Mouse (Mus musculus) ovary, adult 10 weeks (tissue): ENCODE measurements around the gene Pla1a. TPM values are rescaled to one million over a fixed set of nuclear protein-coding genes. Genes with fewer than 3 reads are reported as not detected.

Experiments used
- polyA plus RNA-seq: library from polyadenylated mRNA; stranded (reverse); fragments of 350-450 nt; fragmentation: Illumina TruSeq; extraction: RNeasy Lipid Tissue Mini Kit (QIAGEN cat#74804); gene quantifications from one replicate; pipeline ENCODE4 v1.2.3, GENCODE M21; 2014

Pla1a gene
- polyA plus RNA-seq = 2.7 TPM

DNA sequence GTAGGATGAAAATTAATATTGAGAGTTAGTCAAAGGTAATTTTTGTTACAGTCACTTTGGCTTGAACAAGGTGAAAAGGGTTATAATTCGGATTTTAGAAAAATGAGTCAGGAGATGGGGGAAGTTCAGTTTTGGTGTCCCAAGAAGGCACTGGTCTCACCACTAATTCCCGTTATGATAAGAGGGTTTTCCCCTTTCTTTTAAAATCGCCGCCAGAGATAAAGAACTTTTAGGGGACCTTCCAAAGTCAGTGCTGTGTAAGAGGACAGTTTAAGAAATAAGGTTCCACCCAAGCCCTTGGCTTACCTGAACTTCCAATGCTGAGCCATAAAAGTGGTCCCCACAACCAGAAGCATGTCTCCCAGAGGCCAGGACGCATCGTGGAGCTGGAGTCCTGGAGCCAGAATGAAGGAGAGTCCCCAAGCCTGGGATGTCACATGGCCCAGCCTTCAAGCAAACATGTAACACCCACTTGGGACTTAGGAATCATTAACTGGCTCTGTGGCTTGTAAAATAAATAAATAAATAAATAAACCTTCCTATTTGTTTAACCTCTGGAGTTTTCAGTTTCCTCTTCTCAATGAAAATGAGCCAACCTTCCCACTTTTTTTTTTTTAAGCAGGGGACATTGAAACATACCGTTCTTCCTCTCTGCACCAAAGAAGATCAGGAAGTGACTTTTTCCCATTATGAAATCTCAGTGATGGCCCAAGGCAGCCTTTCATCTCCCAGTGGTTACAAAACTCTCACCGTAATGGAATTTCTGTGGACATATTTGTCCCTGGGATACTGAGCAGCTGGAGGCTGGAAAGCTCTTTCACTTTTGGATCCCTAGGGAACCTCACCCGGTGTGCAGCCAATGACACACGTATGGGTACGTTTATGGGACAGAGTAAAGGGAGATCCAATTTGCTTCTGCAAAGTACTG lies at the start of gene Pla1a:
TSS of gene Pla1a (minus strand) at position 648 of the 928 bp plus-strand sequence.

DNA sequence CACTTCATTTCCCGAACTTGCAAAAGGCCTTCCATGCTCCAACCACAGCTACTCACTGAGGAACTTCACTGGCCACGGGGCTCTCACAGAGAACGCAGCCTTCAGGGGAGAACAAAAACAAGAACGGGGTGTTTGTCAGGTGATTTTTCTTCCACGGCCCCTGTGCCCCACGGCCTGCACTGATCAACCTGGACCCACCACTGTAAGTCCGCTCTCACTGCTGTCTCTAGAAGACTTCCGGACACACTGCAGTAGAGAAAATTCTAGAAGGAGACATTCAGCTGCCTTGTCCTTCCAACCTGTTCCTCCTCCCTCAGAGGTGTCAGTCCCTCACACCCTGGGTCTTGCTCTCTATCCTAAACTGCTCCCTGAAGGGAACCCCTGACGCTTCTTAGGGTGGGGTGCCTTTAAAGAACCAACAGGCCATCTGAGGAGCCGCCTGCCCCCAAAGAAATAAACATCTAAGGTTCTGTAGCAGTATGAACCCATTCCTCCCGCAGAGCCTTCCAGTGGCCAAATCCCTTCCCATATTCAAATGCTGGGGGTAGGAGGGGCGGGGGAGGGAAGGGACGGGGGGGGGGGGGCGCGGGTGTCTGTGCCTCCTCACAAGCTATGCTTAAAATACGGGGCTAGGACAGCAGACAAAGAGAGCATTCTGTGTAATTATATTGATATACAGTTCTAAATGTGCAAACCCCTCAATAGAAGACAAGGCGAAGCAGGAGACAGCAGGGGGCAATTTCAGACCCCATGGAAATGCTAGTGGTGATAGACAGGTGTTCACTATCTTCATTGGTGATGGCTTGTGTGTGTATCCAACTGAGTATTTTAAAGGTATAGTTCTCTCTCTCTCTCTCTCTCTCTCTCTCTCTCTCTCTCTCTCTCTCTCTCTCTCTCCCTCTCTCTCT lies 22.8 kb upstream of the Pla1a start, which contains the start of gene Cd80:
TSS of gene Cd80 (plus strand) at position 51 of the 908 bp plus-strand sequence.

DNA sequence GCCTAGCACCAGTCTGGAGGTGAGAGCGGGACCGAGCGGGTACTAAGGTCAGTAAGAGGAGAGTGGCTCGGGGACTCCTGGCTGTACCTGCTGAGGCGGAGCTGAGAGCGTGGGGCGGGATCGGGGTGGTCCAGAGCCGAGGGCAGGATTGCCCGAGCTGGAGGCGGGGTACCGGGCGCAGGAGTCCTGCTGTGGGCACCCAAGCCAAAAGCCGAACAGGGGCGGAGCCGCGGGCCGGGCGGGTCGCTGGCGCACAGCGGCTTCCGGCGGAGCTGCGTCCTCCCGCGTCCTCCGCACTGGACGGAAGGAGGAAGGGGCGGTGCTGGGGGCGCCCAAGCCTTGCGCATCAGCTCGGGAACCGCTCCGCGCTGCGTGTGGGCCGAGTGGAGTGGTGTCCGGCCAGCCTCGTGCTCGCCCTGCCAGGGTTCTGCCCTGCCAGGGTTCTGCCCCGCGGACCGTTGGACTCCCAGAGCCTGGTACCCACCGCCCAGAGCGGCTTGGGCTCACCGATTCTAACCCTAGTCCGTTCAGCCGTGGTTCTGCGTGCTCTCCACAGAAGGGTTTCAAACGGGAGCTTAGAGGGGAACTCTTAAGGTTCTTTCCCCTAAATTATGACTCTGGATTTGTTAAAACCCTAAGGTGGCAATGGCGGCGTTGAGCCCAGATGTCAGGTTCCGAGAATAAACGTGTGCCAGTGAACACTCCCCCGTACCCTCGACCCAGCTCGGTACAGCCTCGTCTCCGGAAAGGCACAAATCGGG lies 19.7 kb upstream of the Pla1a start, which contains the start of gene Adprh:
TSS of gene Adprh (minus strand) at position 262 of the 761 bp plus-strand sequence.

DNA sequence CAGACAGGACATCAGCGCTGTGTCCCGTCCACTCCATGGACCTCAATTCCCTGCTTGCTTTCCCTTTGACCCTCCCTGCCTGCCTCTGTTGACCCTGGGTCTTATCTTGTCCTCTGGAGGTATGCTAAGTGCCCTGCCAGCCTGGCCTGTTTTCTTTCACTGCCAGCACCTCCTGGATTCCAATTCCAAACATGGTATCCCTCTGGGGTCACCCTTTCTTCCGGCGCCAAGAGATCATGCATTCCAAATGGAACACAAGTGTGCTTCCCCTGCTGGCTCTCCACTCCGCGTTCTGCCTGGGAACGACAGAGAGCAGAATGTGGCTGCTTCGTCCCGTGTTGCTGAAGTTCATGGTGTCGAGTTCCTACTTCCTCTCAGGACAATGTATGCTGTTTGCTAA lies 71.0 kb downstream of the Pla1a start, which contains the start of gene Popdc2:
TSS of gene Popdc2 (plus strand) at position 277 of the 400 bp plus-strand sequence.

DNA sequence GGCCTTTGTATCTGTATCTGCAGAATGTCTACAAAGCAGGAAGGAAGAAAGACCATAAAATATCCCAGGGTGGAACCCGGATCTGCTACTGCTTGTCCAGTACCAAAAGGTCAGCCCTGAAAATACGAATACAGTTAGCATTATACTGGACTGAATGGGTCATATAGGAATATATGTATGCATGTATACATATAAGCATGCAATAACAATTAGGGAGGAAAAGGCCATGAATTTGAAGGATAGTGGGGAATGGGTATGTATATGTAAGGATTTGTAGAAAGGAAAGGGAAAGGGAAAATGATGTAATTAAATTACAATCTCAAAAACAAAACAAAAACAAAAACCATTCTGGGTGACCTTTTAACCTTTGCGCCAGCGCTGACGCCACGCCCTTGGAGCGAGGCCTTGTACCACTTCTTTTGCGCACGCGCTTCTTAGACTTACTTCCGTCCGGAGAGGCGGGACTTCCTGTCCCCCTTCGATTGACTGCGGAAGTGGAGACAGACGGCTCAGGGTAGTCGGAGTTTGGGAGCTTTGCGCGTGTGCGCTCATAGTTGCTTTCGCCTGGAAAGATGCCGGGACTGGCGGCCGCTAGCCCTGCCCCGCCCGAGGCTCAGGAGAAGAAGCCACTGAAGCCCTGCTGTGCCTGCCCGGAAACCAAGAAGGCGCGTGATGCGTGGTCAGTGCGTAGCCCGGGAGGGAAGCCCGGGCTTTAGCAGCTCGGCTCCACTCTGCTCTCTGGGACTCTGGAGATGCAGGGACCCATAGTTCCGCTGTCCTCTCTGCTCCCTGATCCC lies 86.2 kb downstream of the Pla1a start, which contains the start of the genes Cox17 and Gm21987:
TSS of gene Cox17 (plus strand) at position 463 of the 797 bp plus-strand sequence.
TSS of gene Gm21987 (plus strand) at position 512 of the 797 bp plus-strand sequence.

Other genes starting within 250 kb of the Pla1a start
- gene Nr1i2, start 138.3 kb downstream of the Pla1a start, polyA plus RNA-seq = not detected
- 2.6 TPM for gene Maats1, start 91.0 kb downstream of the Pla1a start, polyA plus RNA-seq
- gene Cox17, start 86.2 kb downstream of the Pla1a start, polyA plus RNA-seq = 99.2 TPM
- not detected for gene Gm21987, start 86.1 kb downstream of the Pla1a start, polyA plus RNA-seq
- gene Popdc2, start 70.9 kb downstream of the Pla1a start, polyA plus RNA-seq = 2.0 TPM
- 25.1 TPM for gene Adprh, start 19.6 kb upstream of the Pla1a start, polyA plus RNA-seq
- gene Cd80, start 22.4 kb upstream of the Pla1a start, polyA plus RNA-seq = 1.2 TPM
- 14.2 TPM for gene Timmdc1, start 89.5 kb upstream of the Pla1a start, polyA plus RNA-seq
- gene Poglut1, start 117.1 kb upstream of the Pla1a start, polyA plus RNA-seq = 80.7 TPM
- gene Tmem39a, start 125.6 kb upstream of the Pla1a start, polyA plus RNA-seq = 78.5 TPM